Mouse (Mus musculus): Measurements from ENCODE around the gene Sstr4.

The Sstr4 gene

DNA sequence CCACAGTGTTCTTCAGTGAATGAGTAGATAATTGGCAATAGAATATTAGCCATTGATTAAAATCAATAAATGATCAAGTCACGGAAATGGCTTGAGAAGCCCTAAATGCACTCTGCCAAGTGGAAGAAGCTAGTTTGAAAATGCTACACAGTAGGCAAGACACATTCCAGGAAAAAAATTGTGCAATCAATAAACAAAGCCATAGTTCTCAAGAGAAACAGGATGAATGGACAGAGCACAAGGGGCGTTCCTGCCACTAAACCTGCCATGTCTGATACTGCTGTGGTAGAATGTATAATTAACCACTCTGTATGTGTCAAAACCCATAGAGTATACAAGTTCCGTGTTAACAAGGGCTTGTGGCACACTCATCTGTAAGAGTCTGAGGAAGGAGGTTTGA lies 32.4 kb downstream of the Sstr4 start:
- intact Hi-C loops (cut with DNase I), result no loop called here

DNA sequence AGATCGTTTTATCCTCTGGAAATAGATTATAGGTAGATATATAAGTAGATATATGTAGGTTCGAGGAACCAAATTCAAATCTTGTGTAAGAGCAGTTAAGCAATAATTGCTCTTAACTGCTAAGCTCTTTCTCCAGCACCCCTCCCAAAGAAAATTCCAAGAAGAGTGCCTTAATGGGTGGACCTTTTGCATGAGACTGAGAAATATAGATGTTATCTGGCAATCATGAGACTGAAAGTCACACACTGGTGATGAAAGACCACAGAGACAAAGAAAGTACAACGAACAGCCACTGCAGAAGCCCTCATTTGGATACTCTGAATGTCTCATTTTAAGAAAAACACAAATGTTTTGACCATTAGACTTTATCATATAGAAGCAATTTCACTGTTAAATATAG lies 33.4 kb downstream of the Sstr4 start:
- intact Hi-C loops (cut with DNase I), result no loop called here

DNA sequence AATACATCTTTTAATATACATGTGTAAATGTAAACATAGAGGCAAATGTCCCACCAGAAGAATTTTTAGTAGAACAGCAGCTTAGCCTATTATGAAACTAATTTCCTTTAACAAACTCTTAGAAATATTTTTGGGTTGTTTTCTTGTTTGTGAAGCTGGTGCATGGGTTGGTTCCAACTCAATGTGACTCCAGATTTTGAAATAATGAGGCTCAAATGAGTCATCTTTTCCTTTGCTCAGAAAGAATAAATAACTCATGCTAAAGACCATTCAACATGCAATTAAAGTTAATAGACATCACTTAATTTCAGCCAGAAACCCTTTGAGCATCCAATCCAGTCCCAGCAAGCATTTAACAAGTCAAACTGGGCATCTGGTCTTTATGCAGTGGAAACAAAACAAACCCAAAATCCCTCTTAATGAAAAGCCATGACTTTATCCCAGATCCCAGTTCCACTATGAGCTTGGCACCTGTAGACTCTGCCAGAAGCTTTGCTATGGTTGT lies 33.9 kb downstream of the Sstr4 start:
- intact Hi-C loops (cut with DNase I), result no loop called here

DNA sequence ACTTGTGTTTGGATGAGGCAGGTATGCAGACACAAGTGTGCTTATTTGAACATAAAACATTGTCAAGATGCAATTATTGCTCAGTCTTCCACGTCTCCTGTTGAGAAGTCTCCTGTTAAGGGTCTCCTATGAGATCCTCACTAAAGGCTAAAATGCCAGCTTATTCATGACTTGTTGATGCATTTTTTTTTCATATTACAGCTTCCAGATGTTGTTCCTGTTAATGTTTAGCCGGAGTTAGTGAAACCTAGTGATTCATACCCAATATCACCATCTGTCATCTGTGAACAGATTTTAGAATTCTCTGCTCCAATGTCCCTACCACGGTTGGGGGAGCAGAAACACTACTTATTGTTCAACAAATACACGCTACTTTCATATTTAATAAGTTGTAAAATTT lies 35.8 kb downstream of the Sstr4 start:
- intact Hi-C loops (cut with DNase I), result no loop called here

DNA sequence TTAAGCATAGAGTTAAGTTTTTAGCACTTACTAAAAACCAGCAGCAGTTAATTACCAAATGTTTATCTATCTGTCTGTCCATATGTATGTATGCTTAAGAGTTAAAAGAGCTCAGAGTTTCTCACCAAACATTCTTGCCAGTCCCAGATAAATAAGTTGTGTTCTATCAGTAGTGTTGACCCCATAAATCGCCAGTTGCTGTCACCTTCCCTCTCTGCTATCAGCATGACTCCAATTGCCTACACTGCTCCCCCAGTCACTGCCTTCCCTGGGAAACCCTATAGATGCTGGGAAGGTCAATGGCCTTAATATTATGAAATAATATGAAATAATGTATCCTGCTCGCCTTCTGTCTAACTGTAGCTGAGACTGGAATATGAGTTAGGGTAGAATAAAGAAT lies 37.2 kb downstream of the Sstr4 start:
- intact Hi-C loops (cut with DNase I), result no loop called here

DNA sequence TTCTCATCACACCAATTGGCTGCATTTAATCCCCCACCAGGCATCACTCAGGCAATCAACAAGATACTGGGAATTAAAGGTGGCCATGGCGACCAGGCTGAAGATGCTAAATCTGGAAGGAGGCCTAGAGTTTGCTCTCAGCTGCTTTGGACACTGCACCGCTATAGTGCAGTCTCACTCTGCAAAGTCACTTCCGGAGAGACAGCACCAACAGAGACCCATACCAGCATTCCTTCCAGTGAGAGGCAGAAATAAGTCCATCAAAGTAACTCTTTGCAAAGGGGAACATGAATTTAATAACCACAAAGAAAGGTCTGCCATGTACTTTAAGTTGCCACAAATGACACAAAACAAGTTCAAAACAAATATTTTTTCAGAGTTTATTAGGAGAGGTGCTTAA lies 41.1 kb downstream of the Sstr4 start:
- intact Hi-C loops (cut with DNase I), result no loop called here

DNA sequence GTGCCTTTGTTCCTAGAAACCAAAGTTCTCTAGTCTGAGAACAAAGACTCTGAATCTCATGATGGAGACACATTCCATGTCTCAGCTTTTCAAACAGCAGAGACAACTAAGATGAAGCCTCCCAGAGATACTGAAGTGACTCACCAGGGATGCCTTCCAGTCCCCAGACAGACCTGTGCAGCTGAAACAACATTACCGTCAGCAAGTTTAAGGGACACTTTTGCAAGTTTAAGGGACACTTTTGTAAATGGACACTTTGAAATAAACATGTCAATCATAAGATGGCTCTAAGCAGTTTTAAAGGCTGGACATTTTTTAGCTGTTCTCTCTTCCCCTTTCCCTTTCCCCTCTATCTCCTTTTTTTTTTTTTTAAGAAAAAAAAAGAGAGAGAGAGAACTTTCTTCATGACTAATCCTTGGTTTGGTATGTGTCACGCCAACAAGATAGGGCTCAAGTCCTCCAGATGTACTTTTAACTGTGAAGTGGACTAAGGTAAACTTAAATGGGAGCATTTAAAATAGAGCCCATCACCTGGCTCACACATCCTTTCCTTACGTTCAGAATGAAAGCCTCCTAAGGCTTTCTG lies 44.6 kb downstream of the Sstr4 start:
- intact Hi-C loops (cut with DNase I), result no loop called here

DNA sequence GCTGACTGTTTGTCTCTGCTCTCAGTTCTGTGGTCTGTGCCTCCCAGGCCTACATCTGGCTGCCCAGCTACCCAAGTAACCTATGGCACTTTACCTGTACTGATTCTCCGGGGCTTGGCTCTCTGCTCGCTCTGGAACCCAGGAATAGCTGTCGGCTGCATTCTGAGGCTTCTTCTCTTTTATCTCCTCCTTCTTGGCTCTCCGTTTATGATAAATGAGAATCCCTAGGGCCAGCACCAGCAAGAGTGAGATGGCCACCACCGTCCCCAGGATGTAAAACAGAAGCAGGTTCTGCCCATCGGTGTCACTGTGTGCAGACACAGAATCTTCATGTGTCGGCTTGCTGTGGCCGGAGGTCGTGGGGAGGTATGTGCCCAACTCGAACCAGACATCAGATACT lies 46.3 kb downstream of the Sstr4 start:
- intact Hi-C loops (cut with DNase I), result no loop called here

DNA sequence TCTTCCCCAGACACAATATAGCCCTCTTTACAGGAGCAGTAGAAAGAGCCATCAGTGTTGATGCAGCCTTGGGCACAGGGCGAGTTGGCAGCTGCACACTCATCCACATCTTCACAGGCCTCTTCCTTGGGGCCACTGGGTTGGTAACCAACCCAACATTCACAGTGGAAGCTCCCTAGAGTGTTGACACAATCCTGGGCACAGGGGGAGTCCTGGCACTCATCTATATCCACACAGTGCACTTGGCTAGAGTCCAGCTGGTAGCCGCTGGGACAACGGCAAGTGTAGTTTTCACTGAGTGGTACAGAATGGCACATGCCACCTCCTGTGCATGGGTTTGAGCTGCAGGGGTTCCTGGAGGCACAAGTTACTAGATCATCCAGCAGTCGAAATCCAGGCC lies 47.0 kb downstream of the Sstr4 start:
- intact Hi-C loops (cut with DNase I), result no loop called here

DNA sequence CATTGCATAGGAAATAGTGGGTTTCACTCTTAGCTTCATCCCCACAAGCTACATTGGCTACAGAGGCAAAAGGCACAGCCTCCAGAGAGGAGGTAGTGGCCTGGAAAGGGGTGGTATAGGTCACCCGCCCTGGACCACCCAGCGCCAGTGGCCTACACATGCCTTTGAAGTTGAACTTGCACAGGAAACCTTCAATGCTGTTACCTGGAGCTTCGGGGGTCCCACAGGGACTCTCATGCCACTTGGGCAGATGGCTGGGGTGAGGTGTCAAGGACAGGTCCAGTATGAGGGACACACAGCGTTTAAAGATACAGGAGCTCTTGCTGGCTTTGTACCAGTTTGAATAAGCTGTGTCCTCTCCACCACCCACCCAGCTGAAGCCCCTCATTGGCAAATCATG lies 47.6 kb downstream of the Sstr4 start:
- intact Hi-C loops (cut with DNase I), result no loop called here

DNA sequence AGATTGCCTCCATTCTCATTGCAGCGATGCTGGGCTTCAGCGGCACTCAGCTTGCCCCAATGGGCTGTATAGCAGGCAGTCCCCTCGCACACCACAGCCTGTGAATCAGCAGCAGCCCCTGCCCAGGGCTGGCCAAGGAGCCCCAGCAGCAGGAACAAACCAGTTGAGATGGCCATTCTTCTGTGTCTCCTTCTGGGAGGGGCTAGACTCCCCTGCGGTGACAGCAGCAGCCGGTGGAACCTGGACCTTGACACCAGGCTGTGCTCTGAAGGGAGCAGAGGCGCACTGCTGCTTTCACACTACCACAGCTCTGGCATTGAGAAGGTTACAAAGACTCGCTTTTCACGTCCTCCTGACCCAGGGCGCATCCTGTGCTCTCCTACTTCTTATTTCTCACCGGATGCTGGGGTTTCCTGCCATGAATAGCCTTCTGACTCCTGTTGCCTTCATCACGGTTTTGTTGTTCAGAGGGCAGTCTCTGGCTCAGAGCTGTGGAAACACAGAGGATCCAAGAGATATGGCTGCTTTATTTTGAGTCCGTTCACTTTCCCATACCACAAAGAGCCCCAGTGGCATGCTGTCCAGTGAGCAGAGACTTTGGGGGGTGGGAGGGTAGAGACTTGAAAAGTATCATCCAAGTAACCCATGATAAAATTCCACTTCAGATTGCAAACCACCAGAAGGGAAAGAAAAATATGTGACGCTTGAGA lies 48.3 kb downstream of the Sstr4 start, which contains the start of gene Cd93:
Gene Cd93 (minus strand): TSS at position 315 of the 710 bp plus-strand sequence.
- intact Hi-C loops (cut with DNase I), result no loop called here

DNA sequence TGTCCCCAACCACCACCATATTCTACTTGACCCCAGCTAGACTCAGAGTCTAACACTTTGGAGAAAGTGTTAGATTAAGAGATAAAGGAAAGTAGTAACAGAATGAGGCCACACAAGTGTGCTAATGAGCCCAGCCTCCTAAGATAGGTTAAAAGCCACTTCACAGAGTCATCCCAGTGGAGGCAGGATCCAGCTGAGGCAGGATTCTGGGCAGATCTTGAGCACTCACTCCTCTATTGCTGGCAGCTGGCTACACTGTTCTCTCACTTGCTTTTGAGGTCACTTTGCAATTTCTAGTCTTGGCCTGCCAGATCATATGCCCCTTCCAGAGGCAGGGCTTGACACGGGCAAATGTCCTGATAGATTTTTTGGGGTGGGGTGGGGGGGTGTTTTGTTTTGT lies 49.3 kb downstream of the Sstr4 start:
- intact Hi-C loops (cut with DNase I), result no loop called here

DNA sequence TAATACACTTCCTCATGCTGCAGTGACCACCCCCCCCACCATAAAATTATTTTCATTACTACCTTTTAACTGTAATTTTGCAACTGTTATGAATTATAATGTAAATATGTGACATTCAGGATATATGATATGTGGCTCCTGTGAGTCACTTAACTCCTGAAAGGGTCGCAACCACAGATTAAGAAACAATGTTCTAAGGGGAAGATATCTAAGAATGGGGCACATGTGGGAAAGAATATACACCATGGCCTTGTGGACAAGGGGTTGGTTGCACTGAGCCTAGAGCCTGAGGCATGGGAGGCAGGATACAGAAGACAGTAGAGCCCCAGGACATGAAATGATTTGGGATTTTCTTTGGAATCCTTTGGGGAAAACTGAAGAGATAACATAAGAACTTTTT lies 50.5 kb downstream of the Sstr4 start:
- intact Hi-C loops (cut with DNase I), result no loop called here

Data from adrenal gland (tissue).